Mouse (Mus musculus): Measurements from ENCODE around the gene Zan.

- TF ChIP-seq CTCF (IDR thresholded peaks at IDR 0.05; ENCODE audit: control insufficient read depth, insufficient read depth, low read length): no peak
- TF ChIP-seq POLR2A (IDR thresholded peaks at IDR 0.05; ENCODE audit: borderline replicate concordance, control insufficient read depth, low read depth, low read length): no peak
Observed at GRCm38 (mm10) chr5:137377603-137378002, 99.3 kb downstream of the Zan start.
